Mouse (Mus musculus) gastrocnemius, postnatal 14 days (tissue): ENCODE measurements around the gene Coro2a. TPM values are rescaled to one million over a fixed set of nuclear protein-coding genes. Genes with fewer than 3 reads are reported as not detected.

Source experiments
- DNase-seq: peaks from one replicate; pipeline ENCODE4 v3.0.0; 2021; ENCODE audit warnings: mixed read lengths
- intact Hi-C: fragments of 180-260 bp; cut with DNase I; formaldehyde crosslinking; loops from one replicate; pipeline ENCODE4 v1.15.1; 2025; ENCODE audit warnings: low total_unique reads
- total RNA-seq, 2 experiments: library from RNA; stranded (reverse); gene quantifications; 2 replicates each; pipeline ENCODE4 v1.2.3; 2021

Coro2a gene
- total RNA-seq, 2 experiments from 2014 or later, result 0.27 to 0.66 TPM

GRCm38 (mm10) chr4:46535840-46536361 lies 66.1 kb downstream of the Coro2a start, which contains the start of gene Trim14:
Gene Trim14 (minus strand): TSS chr4:46536141.
- intact Hi-C loops, result no loop called here
- DNase-seq, result peak; percentile 26

GRCm38 (mm10) chr4:46535094-46535830 lies 66.7 kb downstream of the Coro2a start:
- intact Hi-C loops, result no loop called here
- DNase-seq, result no peak

- DNase-seq, result no peak
- intact Hi-C loops, result no loop called here
Measured at GRCm38 (mm10) chr4:46533934-46534720, 67.9 kb downstream of the Coro2a start.

- DNase-seq, result no peak
Measured at GRCm38 (mm10) chr4:46532926-46533325, 69.1 kb downstream of the Coro2a start.

GRCm38 (mm10) chr4:46532511-46532910 lies 69.5 kb downstream of the Coro2a start:
- DNase-seq, result no peak
- intact Hi-C loops, result no loop called here

More at GRCm38 (mm10) chr4:46532926-46533325, 69.1 kb downstream of the Coro2a start:
- intact Hi-C loops, result no loop called here

- intact Hi-C loops, result no loop called here
- no peak for DNase-seq
Measured at GRCm38 (mm10) chr4:46529722-46530121, 72.3 kb downstream of the Coro2a start.

- intact Hi-C loops, result no loop called here
- no peak for DNase-seq
Measured at GRCm38 (mm10) chr4:46527558-46527926, 74.5 kb downstream of the Coro2a start.

- DNase-seq, result no peak
- intact Hi-C loops, result no loop called here
Measured at GRCm38 (mm10) chr4:46526798-46527557, 75.0 kb downstream of the Coro2a start.

- DNase-seq, result no peak
- intact Hi-C loops, result no loop called here
Measured at GRCm38 (mm10) chr4:46526226-46526625, 75.8 kb downstream of the Coro2a start.

GRCm38 (mm10) chr4:46523324-46523723 lies 78.7 kb downstream of the Coro2a start:
- DNase-seq, result no peak
- intact Hi-C loops, result no loop called here

- intact Hi-C loops, result no loop called here
- DNase-seq, result no peak
Measured at GRCm38 (mm10) chr4:46521457-46521856, 80.5 kb downstream of the Coro2a start.

GRCm38 (mm10) chr4:46520491-46520890 lies 81.5 kb downstream of the Coro2a start:
- intact Hi-C loops, result no loop called here
- no peak for DNase-seq

- DNase-seq, result peak; percentile 79
- intact Hi-C loops, result loop anchor here (10.0 kb wide), 1 partner anchor 157 kb away; no protein-coding TSS in a partner anchor
Measured at GRCm38 (mm10) chr4:46507736-46508460, 94.1 kb downstream of the Coro2a start.

- peak; percentile 98 for DNase-seq
- intact Hi-C loops, result loop anchor here (10.0 kb wide), 1 partner anchor 158 kb away; no protein-coding TSS in a partner anchor
Measured at GRCm38 (mm10) chr4:46506801-46507610, 95.0 kb downstream of the Coro2a start.

GRCm38 (mm10) chr4:46505361-46506057 lies 96.5 kb downstream of the Coro2a start:
- no peak for DNase-seq
- intact Hi-C loops, result loop anchor here (10.0 kb wide), 1 partner anchor 159 kb away; no protein-coding TSS in a partner anchor

- no peak for DNase-seq
- intact Hi-C loops, result loop anchor here (10.0 kb wide), 1 partner anchor 161 kb away; no protein-coding TSS in a partner anchor
Measured at GRCm38 (mm10) chr4:46503881-46504280, 98.1 kb downstream of the Coro2a start.
